Mouse (Mus musculus): ENCODE results near the gene Ifnl2. TPM values are rescaled to one million over a fixed set of nuclear protein-coding genes. Genes with fewer than 3 reads are reported as not detected.

Gene Ifnl2
- total and polyA plus RNA-seq, 3 experiments: 0.27 TPM; not detected in 2

DNA sequence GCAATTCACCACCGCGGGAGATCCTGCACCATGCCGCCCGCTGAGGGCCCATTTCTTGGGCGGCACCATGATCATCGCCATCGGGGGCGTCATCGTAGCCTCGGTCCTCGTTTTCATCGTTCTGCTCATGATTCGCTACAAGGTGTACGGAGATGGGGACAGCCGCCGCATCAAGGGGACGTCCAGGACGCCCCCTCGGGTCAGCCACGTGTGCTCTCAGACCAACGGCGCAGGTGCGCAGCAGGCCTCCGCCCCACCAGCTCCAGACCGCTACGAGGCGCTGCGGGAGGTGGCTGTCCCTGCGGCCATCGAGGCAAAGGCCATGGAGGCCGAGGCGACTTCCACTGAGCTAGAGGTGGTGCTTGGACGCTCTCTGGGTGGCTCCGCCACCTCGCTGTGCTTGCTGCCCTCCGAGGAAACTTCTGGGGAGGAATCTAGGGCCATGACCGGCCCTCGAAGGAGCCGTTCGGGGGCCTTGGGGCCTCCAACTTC lies 43.5 kb downstream of the Ifnl2 start:
- H3K27me3 ChIP-seq (ENCODE audit: insufficient read depth, low read length): 0 out of 2 replicates have a peak, but pooled peaks cover 2% of the 10 kb centered on the region
- H3K4me3 ChIP-seq (ENCODE audit: low read depth, low read length): no peak overlapping the region
- DNase-seq (ENCODE audit: low spot score): no peak
- no peak for TF ChIP-seq TAL1 (conservative IDR thresholded peaks at IDR 0.05; ENCODE audit: low read depth, low read length)
- TF ChIP-seq POLR2AphosphoS5 (IDR thresholded peaks at IDR 0.05; ENCODE audit: insufficient replicate concordance, low read depth, low read length): no peak
- no peak for TF ChIP-seq CTCF (IDR thresholded peaks at IDR 0.05; ENCODE audit: low read depth, low read length)
- no peak for TF ChIP-seq GATA1 (IDR thresholded peaks at IDR 0.05; ENCODE audit: borderline replicate concordance, low read length)
- no peak for TF ChIP-seq GATA2 (IDR thresholded peaks at IDR 0.05; ENCODE audit: borderline replicate concordance, low read depth, low read length)
- ATAC-seq (ENCODE audit: extremely low read depth, insufficient number of reproducible peaks, low FRiP score, poor library complexity, severe bottlenecking): no peak
- no peaks in the 10 kb centered on the region for H3K4me1 ChIP-seq (ENCODE audit: insufficient read depth, low read depth, low read length)
- no peaks in the 10 kb centered on the region for H3K36me3 ChIP-seq (replicated peaks)
- H3K9me3 ChIP-seq (replicated peaks): no peaks in the 10 kb centered on the region

DNA sequence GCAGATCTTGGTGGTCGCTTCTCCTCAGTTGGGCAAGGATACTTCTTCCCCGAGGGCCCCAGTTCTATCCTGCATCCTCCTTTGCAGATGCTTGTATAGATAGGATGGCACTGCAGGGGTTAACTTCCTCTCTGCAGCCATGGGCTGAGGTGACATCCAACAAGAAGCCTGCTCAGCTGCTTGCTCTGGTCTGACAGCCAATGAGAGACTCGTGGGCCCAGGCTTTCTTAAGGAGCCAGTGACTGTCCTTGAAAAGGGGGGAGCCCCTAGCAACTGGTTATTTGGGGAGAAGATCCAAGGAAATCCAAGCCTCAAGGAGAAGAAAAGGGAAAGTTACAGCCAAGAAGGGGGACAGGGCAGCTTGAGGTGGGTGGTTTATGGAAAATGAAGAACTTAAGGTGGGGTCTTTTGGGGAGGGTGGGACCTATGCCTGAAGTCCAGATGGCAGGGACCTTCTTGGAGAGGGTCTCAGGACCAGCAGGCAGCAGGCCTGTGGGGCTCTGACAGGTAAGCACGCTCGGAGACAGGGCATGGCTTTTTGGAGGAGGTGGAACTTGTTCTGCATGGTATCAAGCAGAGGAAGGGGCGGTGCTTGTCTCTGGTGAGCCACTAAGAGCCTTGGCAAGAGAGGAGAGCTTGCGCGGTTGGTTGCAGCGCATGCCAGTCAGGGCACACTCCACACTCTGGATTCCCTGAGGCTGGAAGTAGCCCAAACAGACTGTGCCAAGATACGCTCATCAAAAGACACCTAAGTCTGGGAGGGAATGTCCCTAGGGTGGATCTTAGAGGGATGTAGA lies 45.6 kb downstream of the Ifnl2 start:
- no peak for DNase-seq (ENCODE audit: low spot score)
- no peak for ATAC-seq (ENCODE audit: extremely low read depth, insufficient number of reproducible peaks, low FRiP score, poor library complexity, severe bottlenecking)
- no peak overlapping the region for H3K4me3 ChIP-seq (ENCODE audit: low read depth, low read length)

DNA sequence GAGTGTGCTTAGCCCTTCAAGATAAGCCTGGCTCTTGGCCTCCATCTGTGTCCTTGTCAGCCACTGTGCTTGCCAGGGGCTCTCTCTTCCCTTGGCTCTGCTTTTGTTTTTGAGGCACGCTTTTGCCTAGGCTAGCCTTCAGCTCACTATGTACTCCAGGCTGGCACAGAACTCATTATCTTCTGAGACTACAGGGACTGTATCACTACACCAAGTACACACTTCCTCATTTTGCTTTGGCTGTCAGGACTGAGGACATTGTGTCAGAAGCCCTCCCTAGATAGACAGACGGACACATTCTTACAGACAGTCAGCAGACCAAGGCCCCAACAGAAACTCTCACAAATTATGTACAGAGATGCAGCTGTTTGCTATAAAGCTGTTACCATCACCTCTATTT lies 47.5 kb downstream of the Ifnl2 start:
- no peak for TF ChIP-seq POLR2AphosphoS5 (IDR thresholded peaks at IDR 0.05; ENCODE audit: insufficient replicate concordance, low read depth, low read length)
- TF ChIP-seq TAL1 (conservative IDR thresholded peaks at IDR 0.05; ENCODE audit: low read depth, low read length): no peak
- no peak for TF ChIP-seq GATA1 (IDR thresholded peaks at IDR 0.05; ENCODE audit: borderline replicate concordance, low read length)
- no peak for TF ChIP-seq GATA2 (IDR thresholded peaks at IDR 0.05; ENCODE audit: borderline replicate concordance, low read depth, low read length)
- TF ChIP-seq CTCF (IDR thresholded peaks at IDR 0.05; ENCODE audit: low read depth, low read length): no peak
- Histone ChIP-seq H3K4me1 (ENCODE audit: insufficient read depth, low read depth, low read length) (no peaks in the 10 kb centered on the region; the same call in 1 of the 2 replicates), H3K27me3 (ENCODE audit: insufficient read depth, low read length) (no peaks in the 10 kb centered on the region; the same call in 1 of the 2 replicates), H3K9me3 (replicated peaks) (no peaks in the 10 kb centered on the region), H3K4me3 (ENCODE audit: low read depth, low read length) (no peak overlapping the region), H3K36me3 (replicated peaks) (no peaks in the 10 kb centered on the region)
- no peak for DNase-seq (ENCODE audit: low spot score)
- ATAC-seq (ENCODE audit: extremely low read depth, insufficient number of reproducible peaks, low FRiP score, poor library complexity, severe bottlenecking): no peak

More for the DNA sequence above, 45.6 kb downstream of the Ifnl2 start:
- no peak for TF ChIP-seq GATA1 (IDR thresholded peaks at IDR 0.05; ENCODE audit: borderline replicate concordance, low read length)
- no peak for TF ChIP-seq TAL1 (conservative IDR thresholded peaks at IDR 0.05; ENCODE audit: low read depth, low read length)
- TF ChIP-seq CTCF (IDR thresholded peaks at IDR 0.05; ENCODE audit: low read depth, low read length): no peak
- TF ChIP-seq GATA2 (IDR thresholded peaks at IDR 0.05; ENCODE audit: borderline replicate concordance, low read depth, low read length): no peak
- TF ChIP-seq POLR2AphosphoS5 (IDR thresholded peaks at IDR 0.05; ENCODE audit: insufficient replicate concordance, low read depth, low read length): no peak
- Histone ChIP-seq H3K9me3 (replicated peaks) (no peaks in the 10 kb centered on the region), H3K36me3 (replicated peaks) (no peaks in the 10 kb centered on the region), H3K27me3 (ENCODE audit: insufficient read depth, low read length) (no peaks in the 10 kb centered on the region), H3K4me1 (ENCODE audit: insufficient read depth, low read depth, low read length) (no peaks in the 10 kb centered on the region)

- no peak overlapping the region for H3K4me3 ChIP-seq (ENCODE audit: low read depth, low read length)
- ATAC-seq (ENCODE audit: extremely low read depth, insufficient number of reproducible peaks, low FRiP score, poor library complexity, severe bottlenecking): no peak
- TF ChIP-seq TAL1 (conservative IDR thresholded peaks at IDR 0.05; ENCODE audit: low read depth, low read length): no peak
- TF ChIP-seq GATA1 (IDR thresholded peaks at IDR 0.05; ENCODE audit: borderline replicate concordance, low read length): no peak
- H3K4me1 ChIP-seq (ENCODE audit: insufficient read depth, low read depth, low read length): no peaks in the 10 kb centered on the region; the same call in 1 of the 2 replicates
- no peaks in the 10 kb centered on the region; the same call in 1 of the 2 replicates for H3K27me3 ChIP-seq (ENCODE audit: insufficient read depth, low read length)
- H3K9me3 ChIP-seq (replicated peaks): no peaks in the 10 kb centered on the region
- DNase-seq (ENCODE audit: low spot score): no peak
- no peaks in the 10 kb centered on the region for H3K36me3 ChIP-seq (replicated peaks)
These were observed 49.9 kb downstream of the Ifnl2 start for GRCm38 (mm10) chr7:28460361-28460760.

Other genes starting within 250 kb of the Ifnl2 start
Only the 20 nearest of the 24 such genes appear.
- not detected in 2 replicates for gene Selenov, start 219.3 kb downstream of the Ifnl2 start, total RNA-seq (2014; fragmentation: Nextera tagmentation)
- 0.12 TPM in 1 of 2 replicates, not detected in the other for gene Selenov, start 219.3 kb downstream of the Ifnl2 start, total RNA-seq (2017)
- gene Selenov, start 219.3 kb downstream of the Ifnl2 start, polyA plus RNA-seq (2012): not detected in 2 replicates
- gene Dll3, start 208.2 kb downstream of the Ifnl2 start, total RNA-seq (2014; fragmentation: Nextera tagmentation): 1.2 TPM in 1 of 2 replicates, not detected in the other
- 0.49 TPM in 1 of 2 replicates, not detected in the other for gene Dll3, start 208.2 kb downstream of the Ifnl2 start, total RNA-seq (2017)
- gene Dll3, start 208.2 kb downstream of the Ifnl2 start, polyA plus RNA-seq (2012): 0.23 and 0.25 TPM in 2 replicates
- gene Timm50, start 198.4 kb downstream of the Ifnl2 start, total RNA-seq (2014; fragmentation: Nextera tagmentation): 107 and 113 TPM in 2 replicates
- 58.3 and 73.9 TPM in 2 replicates for gene Timm50, start 198.4 kb downstream of the Ifnl2 start, total RNA-seq (2017)
- gene Timm50, start 198.4 kb downstream of the Ifnl2 start, polyA plus RNA-seq (2012): 184 and 298 TPM in 2 replicates
- gene Supt5, start 171.7 kb downstream of the Ifnl2 start, total RNA-seq (2014; fragmentation: Nextera tagmentation): 80.5 and 97.7 TPM in 2 replicates
- gene Supt5, start 171.7 kb downstream of the Ifnl2 start, total RNA-seq (2017): 54.7 and 65.6 TPM in 2 replicates
- 123 and 148 TPM in 2 replicates for gene Supt5, start 171.7 kb downstream of the Ifnl2 start, polyA plus RNA-seq (2012)
- 848 and 905 TPM in 2 replicates for gene Rps16, start 159.8 kb downstream of the Ifnl2 start, total RNA-seq (2014; fragmentation: Nextera tagmentation)
- 900 and 1,212 TPM in 2 replicates for gene Rps16, start 159.8 kb downstream of the Ifnl2 start, total RNA-seq (2017)
- 1,941 and 2,248 TPM in 2 replicates for gene Rps16, start 159.8 kb downstream of the Ifnl2 start, polyA plus RNA-seq (2012)
- 2.9 and 5.2 TPM in 2 replicates for gene Plekhg2, start 137.9 kb downstream of the Ifnl2 start, total RNA-seq (2014; fragmentation: Nextera tagmentation)
- gene Plekhg2, start 137.9 kb downstream of the Ifnl2 start, total RNA-seq (2017): 1.7 and 3.4 TPM in 2 replicates
- 8.0 and 8.2 TPM in 2 replicates for gene Plekhg2, start 137.9 kb downstream of the Ifnl2 start, polyA plus RNA-seq (2012)
- gene Zfp36, start 130.2 kb downstream of the Ifnl2 start, total RNA-seq (2014; fragmentation: Nextera tagmentation): 39.0 and 42.8 TPM in 2 replicates
- 20.4 and 21.3 TPM in 2 replicates for gene Zfp36, start 130.2 kb downstream of the Ifnl2 start, total RNA-seq (2017)
- 25.5 and 28.3 TPM in 2 replicates for gene Zfp36, start 130.2 kb downstream of the Ifnl2 start, polyA plus RNA-seq (2012)
- gene Med29, start 117.7 kb downstream of the Ifnl2 start, total RNA-seq (2014; fragmentation: Nextera tagmentation): 15.4 and 21.9 TPM in 2 replicates
- gene Med29, start 117.7 kb downstream of the Ifnl2 start, total RNA-seq (2017): 17.7 and 21.0 TPM in 2 replicates
- 11.2 and 14.8 TPM in 2 replicates for gene Med29, start 117.7 kb downstream of the Ifnl2 start, polyA plus RNA-seq (2012)
- gene Paf1, start 117.5 kb downstream of the Ifnl2 start, total RNA-seq (2014; fragmentation: Nextera tagmentation): 66.6 and 68.5 TPM in 2 replicates
- gene Paf1, start 117.5 kb downstream of the Ifnl2 start, total RNA-seq (2017): 69.1 and 96.2 TPM in 2 replicates
- gene Paf1, start 117.5 kb downstream of the Ifnl2 start, polyA plus RNA-seq (2012): 103 and 170 TPM in 2 replicates
- gene Gmfg, start 73.0 kb downstream of the Ifnl2 start, total RNA-seq (2014; fragmentation: Nextera tagmentation): 38.5 and 40.1 TPM in 2 replicates
- gene Gmfg, start 73.0 kb downstream of the Ifnl2 start, total RNA-seq (2017): 249 and 272 TPM in 2 replicates
- gene Gmfg, start 73.0 kb downstream of the Ifnl2 start, polyA plus RNA-seq (2012): 7.9 and 8.4 TPM in 2 replicates
- gene Lrfn1, start 58.5 kb downstream of the Ifnl2 start, total RNA-seq (2014; fragmentation: Nextera tagmentation): not detected in 2 replicates
- 0.11 TPM in 1 of 2 replicates, not detected in the other for gene Lrfn1, start 58.5 kb downstream of the Ifnl2 start, total RNA-seq (2017)
- gene Lrfn1, start 58.5 kb downstream of the Ifnl2 start, polyA plus RNA-seq (2012): 0.02 and 0.03 TPM in 2 replicates
- not detected in 2 replicates for gene Ifnl3, start 12.4 kb upstream of the Ifnl2 start, total RNA-seq (2014; fragmentation: Nextera tagmentation)
- gene Ifnl3, start 12.4 kb upstream of the Ifnl2 start, total RNA-seq (2017): not detected in 2 replicates
- not detected in 2 replicates for gene Ifnl3, start 12.4 kb upstream of the Ifnl2 start, polyA plus RNA-seq (2012)
- gene Sycn, start 30.4 kb upstream of the Ifnl2 start, total RNA-seq (2014; fragmentation: Nextera tagmentation): not detected in 2 replicates
- gene Sycn, start 30.4 kb upstream of the Ifnl2 start, total RNA-seq (2017): not detected in 2 replicates
- not detected in 2 replicates for gene Sycn, start 30.4 kb upstream of the Ifnl2 start, polyA plus RNA-seq (2012)
- not detected in 2 replicates for gene Nccrp1, start 36.8 kb upstream of the Ifnl2 start, total RNA-seq (2014; fragmentation: Nextera tagmentation)
- not detected in 2 replicates for gene Nccrp1, start 36.8 kb upstream of the Ifnl2 start, total RNA-seq (2017)
- gene Nccrp1, start 36.8 kb upstream of the Ifnl2 start, polyA plus RNA-seq (2012): 0.07 TPM in 1 of 2 replicates, not detected in the other
- 62.7 and 75.9 TPM in 2 replicates for gene Samd4b, start 87.7 kb upstream of the Ifnl2 start, total RNA-seq (2014; fragmentation: Nextera tagmentation)
- gene Samd4b, start 87.7 kb upstream of the Ifnl2 start, total RNA-seq (2017): 3.8 and 4.4 TPM in 2 replicates
- 88.8 and 104 TPM in 2 replicates for gene Samd4b, start 87.7 kb upstream of the Ifnl2 start, polyA plus RNA-seq (2012)
- gene Pak4, start 87.7 kb upstream of the Ifnl2 start, total RNA-seq (2014; fragmentation: Nextera tagmentation): 13.2 and 16.0 TPM in 2 replicates
- gene Pak4, start 87.7 kb upstream of the Ifnl2 start, total RNA-seq (2017): 5.6 and 6.4 TPM in 2 replicates
- gene Pak4, start 87.7 kb upstream of the Ifnl2 start, polyA plus RNA-seq (2012): 72.6 and 85.1 TPM in 2 replicates
- not detected in 2 replicates for gene Acp7, start 120.9 kb upstream of the Ifnl2 start, total RNA-seq (2014; fragmentation: Nextera tagmentation)
- gene Acp7, start 120.9 kb upstream of the Ifnl2 start, total RNA-seq (2017): 0.11 TPM in 1 of 2 replicates, not detected in the other
- gene Acp7, start 120.9 kb upstream of the Ifnl2 start, polyA plus RNA-seq (2012): not detected in 2 replicates
- gene Fbxo27, start 182.4 kb upstream of the Ifnl2 start, total RNA-seq (2014; fragmentation: Nextera tagmentation): not detected in 2 replicates
- not detected in 2 replicates for gene Fbxo27, start 182.4 kb upstream of the Ifnl2 start, total RNA-seq (2017)
- not detected in 2 replicates for gene Fbxo27, start 182.4 kb upstream of the Ifnl2 start, polyA plus RNA-seq (2012)
- gene Fbxo17, start 206.3 kb upstream of the Ifnl2 start, total RNA-seq (2014; fragmentation: Nextera tagmentation): not detected in 2 replicates
- gene Fbxo17, start 206.3 kb upstream of the Ifnl2 start, total RNA-seq (2017): 0.27 TPM in 1 of 2 replicates, not detected in the other
- not detected in 2 replicates for gene Fbxo17, start 206.3 kb upstream of the Ifnl2 start, polyA plus RNA-seq (2012)
- gene Mrps12, start 231.4 kb upstream of the Ifnl2 start, total RNA-seq (2014; fragmentation: Nextera tagmentation): 12.3 and 14.2 TPM in 2 replicates
- 24.8 and 33.9 TPM in 2 replicates for gene Mrps12, start 231.4 kb upstream of the Ifnl2 start, total RNA-seq (2017)
- gene Mrps12, start 231.4 kb upstream of the Ifnl2 start, polyA plus RNA-seq (2012): 217 and 283 TPM in 2 replicates

Data from G1E (cell line).